Mouse (Mus musculus): ENCODE data around the gene Gm6583.

Gene Gm6583

GRCm38 (mm10) chr5:112355910-112356309 lies at the start of gene Gm6583:
Gm6583 (minus strand) TSS chr5:112356033.
- no peak for DNase-seq (ENCODE audit: low spot score)

- DNase-seq (ENCODE audit: low spot score): no peak
These were observed 46.6 kb upstream of the Gm6583 start for GRCm38 (mm10) chr5:112402437-112402836.

- no peak for DNase-seq (ENCODE audit: low spot score)
These were observed 43.5 kb upstream of the Gm6583 start for GRCm38 (mm10) chr5:112399284-112399683.

- no peak for DNase-seq (ENCODE audit: low spot score)
These were observed 40.2 kb upstream of the Gm6583 start for GRCm38 (mm10) chr5:112396066-112396465.

- peak; percentile 19 for DNase-seq (ENCODE audit: low spot score)
These were observed 39.1 kb upstream of the Gm6583 start, which contains the start of gene Asphd2 for GRCm38 (mm10) chr5:112394779-112395443. Asphd2 (minus strand) TSS chr5:112394866.

GRCm38 (mm10) chr5:112394415-112394763 lies 38.6 kb upstream of the Gm6583 start:
- DNase-seq (ENCODE audit: low spot score): no peak

- no peak for DNase-seq (ENCODE audit: low spot score)
These were observed 38.0 kb upstream of the Gm6583 start for GRCm38 (mm10) chr5:112393741-112394414.

GRCm38 (mm10) chr5:112391676-112392323 lies 36.0 kb upstream of the Gm6583 start:
- no peak for DNase-seq (ENCODE audit: low spot score)

GRCm38 (mm10) chr5:112391002-112391401 lies 35.2 kb upstream of the Gm6583 start:
- no peak for DNase-seq (ENCODE audit: low spot score)

- DNase-seq (ENCODE audit: low spot score): no peak
These were observed 33.5 kb upstream of the Gm6583 start for GRCm38 (mm10) chr5:112389352-112389751.

GRCm38 (mm10) chr5:112385973-112386372 lies 30.1 kb upstream of the Gm6583 start:
- DNase-seq (ENCODE audit: low spot score): no peak

GRCm38 (mm10) chr5:112384805-112385472 lies 29.1 kb upstream of the Gm6583 start:
- no peak for DNase-seq (ENCODE audit: low spot score)

- peak; percentile 31 for DNase-seq (ENCODE audit: low spot score)
These were observed 27.0 kb upstream of the Gm6583 start for GRCm38 (mm10) chr5:112382641-112383330.

- no peak for DNase-seq (ENCODE audit: low spot score)
These were observed 26.2 kb upstream of the Gm6583 start for GRCm38 (mm10) chr5:112382042-112382441.

- DNase-seq (ENCODE audit: low spot score): no peak
These were observed 25.3 kb upstream of the Gm6583 start for GRCm38 (mm10) chr5:112381154-112381553.

- no peak for DNase-seq (ENCODE audit: low spot score)
These were observed 22.9 kb upstream of the Gm6583 start for GRCm38 (mm10) chr5:112378716-112379115.

- DNase-seq (ENCODE audit: low spot score): no peak
These were observed 21.5 kb upstream of the Gm6583 start for GRCm38 (mm10) chr5:112377380-112377779.

- no peak for DNase-seq (ENCODE audit: low spot score)
These were observed 20.3 kb upstream of the Gm6583 start for GRCm38 (mm10) chr5:112376111-112376510.

GRCm38 (mm10) chr5:112371933-112372332 lies 16.1 kb upstream of the Gm6583 start:
- no peak for DNase-seq (ENCODE audit: low spot score)

- DNase-seq (ENCODE audit: low spot score): no peak
These were observed 14.5 kb upstream of the Gm6583 start for GRCm38 (mm10) chr5:112370236-112370813.

GRCm38 (mm10) chr5:112369326-112369725 lies 13.5 kb upstream of the Gm6583 start:
- no peak for DNase-seq (ENCODE audit: low spot score)

GRCm38 (mm10) chr5:112368666-112369065 lies 12.8 kb upstream of the Gm6583 start:
- no peak for DNase-seq (ENCODE audit: low spot score)

Measured in urinary bladder, postnatal 14 days (tissue).